Mouse (Mus musculus) liver, postnatal 0 days (tissue): Measurements from ENCODE around the gene Fbxo21.

ENCODE experiments used
- CTCF ChIP-seq: sonication (generic); IDR thresholded peaks from 2 replicates; pipeline ENCODE4 v1.5.1; 2016; ENCODE audit warnings: antibody characterized with exemption, low read depth
- EP300 ChIP-seq: IDR thresholded peaks from 2 replicates; pipeline ENCODE4 v1.6.1; 2016; ENCODE audit warnings: antibody characterized with exemption, low read depth, mild to moderate bottlenecking

- no peak for TF ChIP-seq CTCF
- no peak for TF ChIP-seq EP300
Observed at GRCm38 (mm10) chr5:117967659-117968069, 8.9 kb upstream of the Fbxo21 start.
